Mouse (Mus musculus): ENCODE data around the gene Calb2.

Gene Calb2

GRCm38 (mm10) chr8:110168046-110168445 is at the start of gene Calb2:
Calb2 (minus strand) TSS chr8:110168210.
- DNase-seq (ENCODE audit: inconsistent ontology term) = peak; percentile 73

DNA sequence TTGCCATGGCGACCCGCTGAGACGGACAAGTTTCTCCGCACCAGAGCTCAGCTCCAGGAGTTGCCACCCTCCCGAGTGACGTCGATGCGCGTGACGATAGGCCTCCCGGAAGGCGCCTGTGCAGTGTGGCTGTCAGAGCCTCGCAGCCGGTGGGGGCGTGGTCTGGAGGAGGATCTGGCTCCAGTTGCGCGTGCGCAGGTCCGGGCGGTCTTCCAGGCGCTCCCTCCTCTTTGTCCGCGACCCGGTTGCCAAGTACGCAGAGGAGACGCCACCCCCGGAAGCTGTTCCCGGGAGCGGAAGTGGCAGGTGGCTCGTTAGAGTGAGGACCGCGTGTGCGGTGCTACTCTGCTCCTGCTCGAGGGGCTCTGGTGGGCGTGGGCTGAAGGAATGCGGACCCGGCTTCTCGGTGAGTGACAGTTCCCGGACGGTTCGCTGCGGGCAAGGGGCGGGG is 49.7 kb upstream of the Calb2 start:
- DNase-seq (ENCODE audit: inconsistent ontology term) = peak; percentile 100

- DNase-seq (ENCODE audit: inconsistent ontology term) = peak; percentile 1
Measured at GRCm38 (mm10) chr8:110217198-110217597, 49.2 kb upstream of the Calb2 start.

- no peak for DNase-seq (ENCODE audit: inconsistent ontology term)
Measured at GRCm38 (mm10) chr8:110216253-110216652, 48.2 kb upstream of the Calb2 start.

DNA sequence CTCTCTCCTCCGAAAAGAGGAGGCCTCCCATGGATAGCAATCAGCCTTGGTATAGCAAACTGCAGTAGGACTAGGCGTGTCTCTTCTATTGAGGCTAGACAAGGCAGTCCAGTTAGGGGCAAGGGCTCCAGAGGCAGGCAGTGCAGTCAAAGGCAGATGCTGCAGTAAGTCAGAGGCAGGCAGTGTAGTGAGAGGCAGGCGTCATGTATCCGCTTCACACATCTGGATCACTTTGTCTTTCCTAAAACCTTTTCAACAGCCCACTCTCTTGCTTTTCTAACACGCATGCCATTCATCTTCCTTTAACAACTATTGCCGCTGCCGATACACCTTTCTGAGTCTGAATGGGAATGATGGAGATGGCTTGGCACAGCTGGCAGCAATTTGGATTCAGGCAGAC is 47.4 kb upstream of the Calb2 start, which contains the start of gene Cmtr2:
Cmtr2 (plus strand) TSS at position 301 of the 400 bp plus-strand sequence.
- no peak for DNase-seq (ENCODE audit: inconsistent ontology term)

- DNase-seq (ENCODE audit: inconsistent ontology term) = no peak
Measured at GRCm38 (mm10) chr8:110201806-110202205, 33.8 kb upstream of the Calb2 start.

DNA sequence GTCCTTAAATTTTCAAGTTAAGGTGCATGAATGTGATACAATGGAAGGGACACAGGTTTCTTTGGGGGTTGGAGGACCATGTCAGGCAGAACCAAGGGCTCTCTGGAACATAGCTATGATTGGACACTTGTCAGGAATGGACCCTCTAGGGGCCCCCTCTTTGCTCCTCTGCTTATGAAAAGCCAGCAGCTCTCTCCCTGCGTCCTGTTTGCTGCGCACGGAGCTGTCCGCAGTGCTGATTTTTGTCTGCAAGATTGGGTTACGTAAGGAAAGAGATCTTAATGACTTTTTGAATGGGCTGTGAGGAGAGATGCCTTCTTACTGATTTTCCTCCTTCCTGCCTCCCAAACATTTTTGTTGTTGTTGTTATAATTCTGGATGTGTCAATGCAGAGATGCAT is 28.7 kb upstream of the Calb2 start:
- peak; percentile 57 for DNase-seq (ENCODE audit: inconsistent ontology term)

DNA sequence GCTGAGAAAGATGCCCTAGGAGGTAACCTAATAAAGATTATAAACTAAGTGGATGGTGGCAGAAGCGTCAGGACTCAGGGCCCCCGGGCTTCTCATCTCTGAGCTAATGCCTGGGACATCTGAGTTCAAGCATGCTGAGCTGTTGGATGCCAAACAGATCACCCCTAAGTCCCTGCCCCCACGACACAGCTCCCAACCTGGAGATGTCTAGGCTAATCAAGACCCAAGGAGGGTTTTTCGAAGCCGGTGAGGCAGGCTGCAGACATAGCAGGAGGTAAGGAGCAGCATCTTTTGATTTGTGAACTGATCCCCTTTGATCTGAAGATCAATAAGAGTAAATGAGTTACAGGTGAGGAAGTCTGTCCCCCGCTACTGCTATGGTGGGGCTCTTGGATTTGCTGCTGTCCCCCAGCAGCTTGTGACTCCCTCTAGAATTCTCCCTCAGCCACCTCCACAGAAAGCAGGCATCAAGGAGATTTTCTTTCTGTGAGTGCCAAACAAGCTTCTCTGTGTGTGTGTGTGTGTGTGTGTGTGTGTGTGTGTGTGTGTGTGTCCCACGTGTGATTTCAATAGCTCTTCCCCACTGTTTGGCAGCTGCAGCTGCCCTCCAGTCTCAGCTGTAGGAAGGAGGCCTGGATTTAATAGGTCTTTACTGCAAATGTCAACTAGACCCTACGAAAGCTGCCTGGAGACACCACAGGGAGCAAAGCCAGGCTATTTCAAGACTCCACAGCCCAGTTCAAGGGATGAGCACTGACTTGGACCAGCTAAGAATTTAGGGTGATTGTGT is 21.1 kb upstream of the Calb2 start:
- DNase-seq (ENCODE audit: inconsistent ontology term) = no peak

- DNase-seq (ENCODE audit: inconsistent ontology term) = no peak
Measured at GRCm38 (mm10) chr8:110185538-110185937, 17.5 kb upstream of the Calb2 start.

DNA sequence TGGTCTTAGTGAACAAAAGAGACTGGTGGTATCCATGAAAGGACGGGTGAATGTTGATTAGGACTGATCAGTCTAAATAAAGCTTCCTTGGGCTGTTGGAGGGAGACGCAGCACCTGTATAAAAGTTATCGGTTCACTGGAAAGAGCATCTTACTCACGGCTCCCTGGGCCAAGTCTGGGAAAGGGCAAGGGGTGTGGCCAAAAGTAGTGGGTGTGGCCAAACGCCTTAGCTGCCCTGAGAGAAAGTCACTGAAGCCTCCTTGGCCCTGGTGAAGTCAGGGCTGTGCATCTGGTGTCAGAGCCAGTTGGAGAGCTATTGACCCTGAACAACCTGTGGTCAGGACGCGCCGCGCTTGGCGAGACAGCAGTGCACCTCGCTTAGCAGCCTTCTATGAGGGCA is 15.7 kb upstream of the Calb2 start:
- no peak for DNase-seq (ENCODE audit: inconsistent ontology term)

DNA sequence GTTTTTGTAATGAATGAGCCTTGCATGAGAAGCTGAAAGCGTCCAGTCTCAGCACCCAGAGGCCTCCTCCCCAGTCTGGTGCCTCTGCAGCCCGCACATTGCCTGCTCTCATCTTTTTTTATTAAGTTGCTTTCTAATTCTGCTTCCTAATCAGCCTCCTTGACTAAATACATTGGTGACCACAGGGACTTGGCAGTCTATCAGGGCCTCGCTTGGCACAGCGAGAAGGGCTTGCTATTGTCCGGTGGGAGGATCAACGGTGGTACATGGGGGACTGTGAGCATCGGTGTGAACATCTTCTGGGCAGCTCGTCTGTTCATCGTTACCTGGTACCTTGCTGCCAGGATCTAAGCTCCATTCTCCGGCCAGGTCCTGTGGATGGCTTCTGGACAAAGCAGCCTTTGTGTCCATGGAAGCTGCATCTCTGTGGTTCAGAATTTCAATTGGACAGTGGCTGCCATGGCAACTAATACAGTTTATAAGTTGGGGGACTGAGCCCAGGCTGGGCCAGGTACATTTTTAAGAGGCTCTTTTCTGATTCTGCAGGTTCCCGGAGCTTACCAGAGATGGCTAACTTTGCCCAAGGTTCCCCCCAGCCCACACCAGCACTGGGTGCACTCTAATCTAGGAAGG is 14.8 kb upstream of the Calb2 start:
- DNase-seq (ENCODE audit: inconsistent ontology term) = peak; percentile 62

GRCm38 (mm10) chr8:110177359-110178155 is 9.5 kb upstream of the Calb2 start:
- DNase-seq (ENCODE audit: inconsistent ontology term) = peak; percentile 50

DNA sequence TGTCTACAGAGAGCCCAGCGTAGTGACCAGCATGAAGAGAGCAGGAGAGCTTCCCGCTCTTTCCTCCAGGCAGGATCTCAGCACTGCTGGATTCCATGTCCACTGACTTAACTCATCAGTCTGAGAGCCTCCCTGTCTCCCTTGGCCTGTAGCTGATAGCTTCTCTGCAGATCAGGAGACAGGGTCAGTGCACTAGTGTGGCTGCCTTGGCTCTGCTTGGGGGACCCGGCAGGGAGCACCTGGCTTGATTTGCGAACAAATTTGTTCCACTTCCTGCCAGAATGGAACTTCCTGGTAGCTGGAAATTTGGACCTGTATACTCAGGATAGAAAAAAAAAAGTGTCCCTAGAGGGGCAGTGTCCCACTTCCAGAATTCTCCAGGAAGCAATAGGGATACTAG is 6.8 kb upstream of the Calb2 start:
- no peak for DNase-seq (ENCODE audit: inconsistent ontology term)

DNA sequence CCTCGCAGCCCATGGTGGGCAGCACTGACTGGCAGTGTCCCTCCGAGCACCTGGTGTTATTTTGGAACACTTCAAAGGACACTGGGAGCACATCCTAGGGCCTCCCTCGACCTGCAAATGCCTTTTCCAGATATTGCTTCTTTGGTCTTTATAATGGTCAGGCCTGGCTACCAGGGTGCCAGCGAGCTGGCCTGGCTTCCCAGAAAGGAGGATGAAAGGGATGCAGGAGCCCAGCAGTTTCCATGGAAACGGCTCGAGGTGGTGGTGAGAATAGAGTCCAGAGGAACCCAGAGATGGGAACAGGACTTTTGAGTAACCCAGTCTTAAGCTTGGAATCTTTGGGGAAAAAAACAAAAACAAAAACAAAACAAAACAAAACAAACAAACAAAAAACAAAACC is 4.2 kb upstream of the Calb2 start:
- DNase-seq (ENCODE audit: inconsistent ontology term) = no peak

GRCm38 (mm10) chr8:110166270-110166669 is 1.7 kb downstream of the Calb2 start:
- no peak for DNase-seq (ENCODE audit: inconsistent ontology term)

GRCm38 (mm10) chr8:110162007-110162406 is 6.0 kb downstream of the Calb2 start:
- no peak for DNase-seq (ENCODE audit: inconsistent ontology term)

DNA sequence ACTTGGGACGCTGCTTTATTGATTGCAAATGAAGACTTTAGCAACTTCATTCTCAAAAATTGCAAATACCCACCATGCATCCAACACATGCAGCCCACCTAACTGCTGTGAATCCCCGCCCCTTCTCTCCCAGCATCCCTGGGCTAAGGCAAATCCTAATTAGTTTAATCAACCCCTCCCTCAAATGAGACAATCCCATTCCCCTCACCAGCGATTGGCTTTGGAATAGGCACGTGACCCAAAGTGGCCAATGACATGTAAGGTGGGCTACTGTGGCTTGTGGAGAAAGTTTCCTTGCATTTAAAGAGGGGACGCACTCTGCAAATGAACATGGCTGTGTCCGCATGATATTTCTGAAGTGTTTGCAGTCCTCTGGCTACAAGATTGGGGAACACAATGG is 15.1 kb downstream of the Calb2 start:
- no peak for DNase-seq (ENCODE audit: inconsistent ontology term)

- DNase-seq (ENCODE audit: inconsistent ontology term) = peak; percentile 16
Measured at GRCm38 (mm10) chr8:110145538-110145937, 22.5 kb downstream of the Calb2 start.

DNA sequence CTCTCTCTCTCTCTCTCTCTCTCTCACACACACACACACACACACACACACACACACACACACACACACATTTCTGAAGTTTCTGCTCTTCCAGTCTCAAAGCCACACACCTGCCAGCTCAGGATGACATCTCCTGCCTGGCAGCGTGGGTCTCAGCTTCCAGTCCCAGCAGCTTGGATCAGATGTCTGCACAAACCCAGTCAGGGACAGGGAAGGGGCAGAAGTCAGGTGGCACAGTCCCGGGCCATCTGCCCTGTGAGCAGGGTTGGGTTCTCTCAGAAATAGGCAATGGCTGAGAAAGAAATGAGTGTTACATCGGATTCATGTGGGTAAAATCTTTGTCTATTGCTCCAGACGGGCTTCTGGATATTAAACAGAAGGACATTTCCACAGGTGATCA is 27.2 kb downstream of the Calb2 start:
- DNase-seq (ENCODE audit: inconsistent ontology term) = no peak

GRCm38 (mm10) chr8:110140156-110140555 is 27.9 kb downstream of the Calb2 start:
- DNase-seq (ENCODE audit: inconsistent ontology term) = no peak

DNA sequence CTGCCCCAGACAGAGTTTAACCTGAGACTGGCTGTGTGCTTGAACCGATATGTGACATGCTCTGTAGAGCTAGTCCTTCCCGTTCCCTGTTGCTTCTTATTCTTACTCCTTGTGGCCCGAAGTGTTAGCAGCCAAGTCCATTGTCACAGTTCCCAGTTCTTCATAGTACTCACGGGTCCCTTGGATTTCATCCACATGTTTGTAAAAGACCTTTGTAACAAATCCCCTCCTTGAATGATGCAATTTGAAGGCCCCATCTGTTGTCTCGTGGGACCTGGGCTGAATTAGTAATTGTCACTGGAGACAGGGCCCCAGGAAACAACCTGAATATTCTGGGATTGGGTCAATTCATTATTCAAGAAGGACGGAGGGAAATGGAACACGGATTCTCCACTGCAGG is 32.5 kb downstream of the Calb2 start:
- DNase-seq (ENCODE audit: inconsistent ontology term) = no peak

DNA sequence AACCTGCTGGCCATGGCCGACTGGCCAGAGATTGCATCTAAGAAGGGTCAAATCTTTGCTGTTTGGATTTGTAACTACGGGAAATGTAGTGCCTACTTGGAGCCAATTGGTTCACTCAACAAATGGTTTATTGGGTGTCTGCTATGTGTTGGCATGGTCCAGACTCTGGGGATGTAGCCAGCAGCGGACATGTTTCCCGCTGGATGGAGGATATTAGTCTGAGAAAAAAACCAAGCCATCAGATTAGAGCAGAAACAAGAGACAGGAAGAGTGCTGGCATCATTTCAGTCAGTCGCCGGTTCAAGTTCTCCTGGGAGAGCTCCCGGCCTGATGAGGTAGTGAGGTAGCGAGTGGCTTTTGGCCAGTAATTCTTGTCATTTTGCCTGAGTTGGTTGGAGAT is 33.8 kb downstream of the Calb2 start:
- no peak for DNase-seq (ENCODE audit: inconsistent ontology term)
